Mouse (Mus musculus) stomach, postnatal 0 days (tissue): ENCODE measurements around the gene Lyl1.

Experiments used
- CTCF ChIP-seq: IDR thresholded peaks from 2 replicates; pipeline ENCODE4 v1.5.1; 2016; ENCODE audit warnings: antibody characterized with exemption, low read depth, mild to moderate bottlenecking, moderate library complexity
- EP300 ChIP-seq: optimal IDR thresholded peaks from 2 replicates; pipeline ENCODE3; 2016; ENCODE audit warnings: antibody characterized with exemption

DNA sequence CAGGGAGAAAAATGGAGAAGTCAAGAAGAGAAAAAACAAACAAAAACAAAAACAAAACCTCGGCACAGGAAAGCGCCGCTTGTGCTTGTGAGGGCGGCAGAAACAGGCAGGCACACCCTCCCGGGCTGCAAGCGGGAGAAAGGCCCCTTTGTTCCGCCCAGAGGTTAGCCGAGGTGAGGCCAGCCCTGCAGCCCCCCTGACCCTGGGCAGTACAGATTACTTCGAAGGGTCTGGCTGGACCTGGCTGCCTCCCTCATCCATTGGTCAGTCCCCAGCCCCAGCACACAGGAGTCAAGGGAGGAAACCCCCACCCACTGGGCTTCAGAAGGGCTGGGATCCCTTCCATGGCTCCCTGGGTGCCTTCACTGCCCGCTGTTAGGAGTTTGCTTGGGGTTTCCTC, 37.0 kb downstream of the Lyl1 start:
- TF ChIP-seq CTCF, result no peak
- TF ChIP-seq EP300, result no peak
